Comparison of ENCODE assay signal across 8 mouse cellular contexts in genomic region chr11:70656456-70656927, GRCm38 (mm10). TPM values are rescaled to one million over a fixed set of nuclear protein-coding genes. Genes with fewer than 3 reads are reported as not detected.
A peak's percentile ranks its signal among the peaks of the same experiment; 100 is the strongest.
DNase-seq lines count a peak whose midpoint lies in the region; ATAC-seq and TF ChIP-seq lines count a peak whose summit lies in the region.

No protein-coding gene starts in this region.

- peaks cover 26% of the 10 kb centered on the region for H3K4me1 ChIP-seq in lung, embryonic 14.5 days (ENCODE audit: insufficient read depth)
- peaks cover 36% of the 10 kb centered on the region for H3K4me1 ChIP-seq in intestine, embryonic 14.5 days (replicated peaks; ENCODE audit: control insufficient read depth, insufficient read depth, low read length)

- H3K36me3 ChIP-seq in lung, embryonic 14.5 days (ENCODE audit: insufficient read depth): peaks cover 34% of the 10 kb centered on the region
- H3K36me3 ChIP-seq in intestine, embryonic 14.5 days (ENCODE audit: control insufficient read depth, insufficient read depth, low read length): peaks cover 21% of the 10 kb centered on the region

- peak overlapping the region; percentile 99 for H3K27ac ChIP-seq in lung, embryonic 14.5 days (ENCODE audit: low read depth)
- peak overlapping the region; percentile 98 for H3K27ac ChIP-seq in intestine, embryonic 14.5 days (ENCODE audit: low read depth)

- no peaks in the 10 kb centered on the region for H3K27me3 ChIP-seq in lung, embryonic 14.5 days (ENCODE audit: insufficient read depth, low read length)
- H3K27me3 ChIP-seq in intestine, embryonic 14.5 days (replicated peaks; ENCODE audit: control insufficient read depth, insufficient read depth, low read length): no peaks in the 10 kb centered on the region

- WGBS in lung, embryonic 14.5 days: 5% methylated on average over 16 of the region's 16 CpGs
- 8% methylated on average over 16 of the region's 16 CpGs for WGBS in intestine, embryonic 14.5 days

- H3K9me3 ChIP-seq in lung, embryonic 14.5 days (ENCODE audit: low read depth, low read length): no peaks in the 10 kb centered on the region
- no peaks in the 10 kb centered on the region for H3K9me3 ChIP-seq in intestine, embryonic 14.5 days (ENCODE audit: control insufficient read depth, low read length)

- peak; percentile 1; the same call in 1 of the 2 replicates for ATAC-seq in lung, embryonic 14.5 days (ENCODE audit: insufficient read depth)
- no peak for ATAC-seq in intestine, embryonic 14.5 days (replicated peaks; ENCODE audit: low FRiP score, low TSS enrichment, low read depth)
- no peak for ATAC-seq in monocyte, adult 5-6 weeks (replicated peaks; ENCODE audit: insufficient number of reproducible peaks, low FRiP score, low TSS enrichment, poor library complexity, severe bottlenecking)

- peak; percentile 75 for DNase-seq in lung, embryonic 14.5 days
- DNase-seq in lung, adult 18-20 months: no peak
- DNase-seq in cerebellum, adult 9-10 months: peak; percentile 71
- DNase-seq in gastrocnemius, postnatal 10 days: peak; percentile 86
- DNase-seq in intestine, embryonic 14.5 days (ENCODE audit: low spot score): peak; percentile 66
- DNase-seq in lung, postnatal 4 days: peak; percentile 55 to 71
- no peak for DNase-seq in layer of hippocampus, adult 8-10 months (ENCODE audit: low spot score in 2 of 2)

- no peak for TF ChIP-seq CTCF in lung, embryonic 14.5 days (IDR thresholded peaks at IDR 0.05; ENCODE audit: low read depth)

- peak overlapping the region; percentile 97 for H3K9ac ChIP-seq in lung, embryonic 14.5 days
- H3K9ac ChIP-seq in intestine, embryonic 14.5 days (ENCODE audit: low read length): peak overlapping the region; percentile 99

- H3K4me2 ChIP-seq in lung, embryonic 14.5 days: peak overlapping the region; percentile 97
- peak overlapping the region; percentile 98 for H3K4me2 ChIP-seq in intestine, embryonic 14.5 days (ENCODE audit: low read length)

- H3K4me3 ChIP-seq in lung, embryonic 14.5 days (ENCODE audit: low read depth, low read length): peak overlapping the region; percentile 100
- peak overlapping the region; percentile 100 for H3K4me3 ChIP-seq in intestine, embryonic 14.5 days (ENCODE audit: low read depth, low read length)

RNA-seq across cellular contexts. Expression of gene Eno3, which starts 0.5 kb away (rescaled TPM):
- polyA plus RNA-seq in lung, embryonic 14.5 days (2014; fragmentation: Nextera tagmentation; extraction: Ambion mirVana): 12.7 and 19.6 TPM in 2 replicates
- total RNA-seq in gastrocnemius, postnatal 10 days (2021): 1,000 to 10,000 TPM; 5,193 to 5,983 TPM
- polyA plus RNA-seq in intestine, embryonic 14.5 days (2014; fragmentation: Nextera tagmentation; extraction: Ambion mirVana): 13.5 and 16.3 TPM in 2 replicates
- total RNA-seq in layer of hippocampus, adult 8-10 months (2022): 10 to 100 TPM in 3 of 4 experiments, 1 to 10 TPM in 1; 10.0 to 14.5 (median 11.2) TPM
- total RNA-seq in monocyte, adult 5-6 weeks (2017): 236 to 452 TPM (median 414 TPM) in 3 replicates

RNA-seq across cellular contexts. Expression of gene Pfn1, which starts 2.0 kb away (rescaled TPM):
- 2,124 and 2,138 TPM in 2 replicates for polyA plus RNA-seq in lung, embryonic 14.5 days (2014; fragmentation: Nextera tagmentation; extraction: Ambion mirVana)
- total RNA-seq in gastrocnemius, postnatal 10 days (2021): 100 to 1,000 TPM; 465 to 491 TPM
- polyA plus RNA-seq in intestine, embryonic 14.5 days (2014; fragmentation: Nextera tagmentation; extraction: Ambion mirVana): 2,271 and 2,344 TPM in 2 replicates
- 100 to 1,000 TPM; 268 to 335 (median 298) TPM for total RNA-seq in layer of hippocampus, adult 8-10 months (2022)
- total RNA-seq in monocyte, adult 5-6 weeks (2017): 527 to 871 TPM (median 568 TPM) in 3 replicates

RNA-seq across cellular contexts. Expression of gene Slc25a11, which starts 9.2 kb away (rescaled TPM):
- 128 and 133 TPM in 2 replicates for polyA plus RNA-seq in lung, embryonic 14.5 days (2014; fragmentation: Nextera tagmentation; extraction: Ambion mirVana)
- 100 to 1,000 TPM; 252 to 283 TPM for total RNA-seq in gastrocnemius, postnatal 10 days (2021)
- polyA plus RNA-seq in intestine, embryonic 14.5 days (2014; fragmentation: Nextera tagmentation; extraction: Ambion mirVana): 155 and 158 TPM in 2 replicates
- total RNA-seq in layer of hippocampus, adult 8-10 months (2022): 100 to 1,000 TPM; 118 to 129 (median 122) TPM
- 41.1 to 62.6 TPM (median 43.5 TPM) in 3 replicates for total RNA-seq in monocyte, adult 5-6 weeks (2017)

RNA-seq across cellular contexts. Expression of gene Rnf167, which starts 9.5 kb away (rescaled TPM):
- polyA plus RNA-seq in lung, embryonic 14.5 days (2014; fragmentation: Nextera tagmentation; extraction: Ambion mirVana): 97.0 and 98.8 TPM in 2 replicates
- total RNA-seq in gastrocnemius, postnatal 10 days (2021): 10 to 100 TPM; 41.9 to 43.7 TPM
- polyA plus RNA-seq in intestine, embryonic 14.5 days (2014; fragmentation: Nextera tagmentation; extraction: Ambion mirVana): 101 and 115 TPM in 2 replicates
- 100 to 1,000 TPM in 1 of 4 experiments, 10 to 100 TPM in 3; 84.8 to 102 (median 92.8) TPM for total RNA-seq in layer of hippocampus, adult 8-10 months (2022)
- 89.4 to 129 TPM (median 90.9 TPM) in 3 replicates for total RNA-seq in monocyte, adult 5-6 weeks (2017)

RNA-seq across cellular contexts. Expression of gene Spag7, which starts 12.7 kb away (rescaled TPM):
- polyA plus RNA-seq in lung, embryonic 14.5 days (2014; fragmentation: Nextera tagmentation; extraction: Ambion mirVana): 141 and 167 TPM in 2 replicates
- 100 to 1,000 TPM; 131 to 133 TPM for total RNA-seq in gastrocnemius, postnatal 10 days (2021)
- polyA plus RNA-seq in intestine, embryonic 14.5 days (2014; fragmentation: Nextera tagmentation; extraction: Ambion mirVana): 140 and 154 TPM in 2 replicates
- 10 to 100 TPM; 47.4 to 54.8 (median 51.8) TPM for total RNA-seq in layer of hippocampus, adult 8-10 months (2022)
- total RNA-seq in monocyte, adult 5-6 weeks (2017): 49.1 to 78.2 TPM (median 76.7 TPM) in 3 replicates

Comparison
In these comparisons a context has a peak if more than half of its experiments do, and no peak if none do; other contexts are left out.
1. DNase-seq: peak in lung, embryonic 14.5 days (single experiment), cerebellum, adult 9-10 months (single experiment), gastrocnemius, postnatal 10 days (single experiment), intestine, embryonic 14.5 days (single experiment) and lung, postnatal 4 days (2 of 2); none in lung, adult 18-20 months (0 of 2) and layer of hippocampus, adult 8-10 months (0 of 2).
2. RNA of gene Eno3, which starts 0.5 kb away (total RNA-seq): 5,193 to 5,983 TPM in gastrocnemius, postnatal 10 days and 236 to 452 TPM in monocyte, adult 5-6 weeks; 10.0 to 14.5 TPM in layer of hippocampus, adult 8-10 months; every median in the first group is over 10 times any median in the second.